Mouse (Mus musculus) megakaryocyte, embryonic 14.5 days (primary cell): ENCODE results near the gene Atr. TPM values are rescaled to one million over a fixed set of nuclear protein-coding genes. Genes with fewer than 3 reads are reported as not detected.

Source experiments
- H3K27me3 ChIP-seq: replicated peaks from 2 replicates; pipeline ENCODE3; 2012; ENCODE audit warnings: inconsistent platforms
- H3K36me3 ChIP-seq: replicated peaks from 2 replicates; pipeline ENCODE3; 2012; ENCODE audit warnings: low read length, inconsistent platforms, mixed read lengths
- H3K4me1 ChIP-seq: 2 replicates; pipeline ENCODE4 v1.6.1; 2012; ENCODE audit warnings: inconsistent platforms
- H3K4me3 ChIP-seq: replicated peaks from 2 replicates; pipeline ENCODE3; 2012; ENCODE audit warnings: moderate library complexity, mild to moderate bottlenecking, inconsistent platforms
- H3K9me3 ChIP-seq: 2 replicates; pipeline ENCODE4 v1.6.1; 2012; ENCODE audit warnings: inconsistent platforms
- FLI1 ChIP-seq: IDR thresholded peaks from 2 replicates; pipeline ENCODE4 v1.6.1; 2012; ENCODE audit warnings: low read length, inconsistent platforms, mixed read lengths
- GATA1 ChIP-seq: IDR thresholded peaks from 3 replicates; pipeline ENCODE4 v1.6.1; 2012; ENCODE audit warnings: mixed read lengths, low read length, inconsistent platforms, borderline replicate concordance
- polyA plus RNA-seq: library from polyadenylated mRNA; stranded (reverse); fragments of >175 nt; gene quantifications from 2 replicates; pipeline ENCODE4 v1.2.3, GENCODE M21; 2012; ENCODE audit warnings: low replicate concordance; ENCODE audit not compliant: insufficient read depth

Atr gene
- 0.63 TPM in 1 of 2 replicates, not detected in the other for polyA plus RNA-seq

DNA sequence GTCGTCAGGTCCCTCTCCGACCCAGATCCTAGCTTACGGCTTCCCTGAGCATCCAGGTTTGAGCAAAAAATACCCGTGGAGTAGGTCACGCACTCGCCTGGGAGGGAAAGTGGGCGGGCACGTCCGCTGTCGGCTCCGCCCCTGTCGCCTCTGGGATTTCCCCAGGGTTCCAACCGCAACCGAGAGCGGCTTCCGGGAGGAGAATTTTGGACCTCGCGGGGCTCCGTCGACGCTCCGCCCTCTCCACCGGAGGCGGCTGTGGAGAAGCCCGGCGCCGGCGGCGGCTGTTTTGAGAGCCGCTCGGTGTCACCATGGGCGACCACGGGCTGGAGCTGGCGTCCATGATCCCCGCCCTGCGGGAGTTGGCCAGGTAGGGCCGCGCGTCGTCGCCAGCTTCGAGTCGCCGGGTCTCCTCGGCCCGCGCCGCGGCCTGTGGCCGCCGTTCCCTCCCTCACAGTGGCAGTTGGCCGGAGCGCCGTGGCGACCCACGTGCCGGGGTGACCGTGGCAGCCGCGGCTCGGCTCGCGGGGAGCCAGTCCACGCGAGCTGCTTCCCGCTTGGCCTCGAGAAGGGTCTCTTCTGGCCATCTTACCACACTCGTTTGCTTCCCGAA is at the start of gene Atr:
TSS of gene Atr (plus strand) at position 184 of the 613 bp plus-strand sequence.
- Histone ChIP-seq H3K27me3 (no peaks in the 10 kb centered on the region), H3K4me3 (peak within 1 kb of the TSS; percentile 95), H3K4me1 (peaks cover 38% of the 10 kb centered on the region), H3K36me3 (peaks cover 15% of the 10 kb centered on the region), H3K9me3 (peaks cover 10% of the 10 kb centered on the region; the same call in 1 of the 2 replicates)
- TF ChIP-seq GATA1 (no peak), FLI1 (no peak)

DNA sequence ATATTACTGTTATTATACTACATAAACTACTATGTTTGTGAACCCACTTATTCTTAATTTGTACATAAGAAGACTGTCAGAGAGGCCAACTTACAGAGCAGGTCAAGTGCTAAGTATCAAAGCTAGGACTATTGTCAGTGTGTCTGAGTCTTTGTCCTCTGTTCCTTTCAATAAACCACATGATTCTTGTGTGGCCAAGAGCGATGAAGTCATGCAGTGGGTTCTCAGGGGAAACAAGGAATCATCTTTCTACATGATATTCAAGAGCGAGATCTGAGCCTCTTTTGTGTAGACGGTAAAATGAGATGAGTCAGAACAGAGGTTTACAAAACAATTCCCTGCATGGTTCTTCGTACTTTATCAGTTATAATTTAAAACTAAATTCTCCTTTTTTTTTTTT is 47.8 kb upstream of the Atr start:
- Histone ChIP-seq H3K27me3 (no peaks in the 10 kb centered on the region), H3K4me1 (peaks cover 87% of the 10 kb centered on the region), H3K36me3 (peaks cover 62% of the 10 kb centered on the region), H3K4me3 (no peak overlapping the region), H3K9me3 (no peaks in the 10 kb centered on the region; the same call in 1 of the 2 replicates)
- no peak for TF ChIP-seq GATA1
- no peak for TF ChIP-seq FLI1

DNA sequence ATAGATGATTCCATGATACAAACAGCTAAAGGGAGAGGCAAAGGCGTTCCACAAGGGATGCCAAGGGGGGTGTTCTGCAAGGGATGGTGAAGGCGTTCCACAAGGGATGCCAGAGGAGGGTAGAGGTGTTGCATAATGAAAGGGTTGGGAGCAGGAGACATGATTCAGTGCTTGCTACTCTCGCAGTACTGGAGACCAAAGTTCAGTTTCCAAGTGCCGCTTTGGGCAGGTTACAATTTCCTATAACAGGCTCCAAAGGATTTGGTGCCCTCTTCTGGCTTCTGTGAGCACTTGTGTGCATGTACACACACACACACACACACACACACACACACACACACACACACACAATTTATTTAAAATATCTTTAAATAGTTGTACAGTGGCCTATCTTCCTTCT is 45.6 kb upstream of the Atr start:
- Histone ChIP-seq H3K27me3 (no peaks in the 10 kb centered on the region), H3K4me3 (peak overlapping the region; percentile 12), H3K4me1 (peaks cover 89% of the 10 kb centered on the region), H3K9me3 (no peaks in the 10 kb centered on the region; the same call in 1 of the 2 replicates), H3K36me3 (peaks cover 65% of the 10 kb centered on the region)
- TF ChIP-seq FLI1 (no peak), GATA1 (no peak)

DNA sequence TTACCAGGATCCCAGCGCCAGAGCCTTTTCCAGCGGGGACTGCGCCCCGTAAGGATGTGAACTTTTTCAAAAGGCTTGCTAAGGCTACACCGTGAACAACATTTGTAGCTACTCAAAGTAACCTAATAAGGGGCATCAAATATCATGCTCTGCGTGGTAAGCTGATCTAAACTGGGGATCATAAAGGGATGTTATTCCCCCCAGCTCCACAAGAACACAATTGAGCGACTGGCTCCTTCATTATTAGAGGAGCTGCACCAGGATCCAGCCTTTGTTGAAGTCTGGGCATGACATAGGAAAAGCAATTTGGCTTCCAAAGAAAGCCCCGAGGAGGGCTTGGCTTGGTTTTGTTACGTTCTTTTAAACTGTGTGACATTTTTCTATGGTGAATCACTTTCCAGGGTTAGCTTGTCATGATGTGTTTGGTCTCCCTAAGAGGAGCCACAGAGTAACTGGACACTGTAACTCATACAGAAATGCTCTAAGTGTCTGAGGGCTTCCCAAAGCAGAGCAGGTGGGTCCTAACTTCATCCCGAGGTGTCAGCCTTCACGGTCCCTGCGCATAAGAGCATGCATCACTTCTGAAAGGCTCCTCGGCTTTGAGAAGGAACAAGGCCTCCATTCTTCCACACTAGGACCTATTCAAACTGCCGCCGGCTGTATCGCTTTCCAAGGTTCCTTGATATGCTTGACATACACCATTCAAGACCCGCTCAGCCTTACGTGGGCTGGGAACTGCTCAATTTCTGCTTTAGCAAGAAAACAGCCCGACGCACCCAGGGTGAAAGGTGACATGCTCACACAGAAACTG is 43.5 kb upstream of the Atr start:
- no peaks in the 10 kb centered on the region for H3K27me3 ChIP-seq
- no peak overlapping the region for H3K4me3 ChIP-seq
- TF ChIP-seq GATA1 (no peak), FLI1 (no peak)
- peaks cover 88% of the 10 kb centered on the region for H3K4me1 ChIP-seq
- H3K36me3 ChIP-seq: peaks cover 75% of the 10 kb centered on the region
- no peaks in the 10 kb centered on the region; the same call in 1 of the 2 replicates for H3K9me3 ChIP-seq

DNA sequence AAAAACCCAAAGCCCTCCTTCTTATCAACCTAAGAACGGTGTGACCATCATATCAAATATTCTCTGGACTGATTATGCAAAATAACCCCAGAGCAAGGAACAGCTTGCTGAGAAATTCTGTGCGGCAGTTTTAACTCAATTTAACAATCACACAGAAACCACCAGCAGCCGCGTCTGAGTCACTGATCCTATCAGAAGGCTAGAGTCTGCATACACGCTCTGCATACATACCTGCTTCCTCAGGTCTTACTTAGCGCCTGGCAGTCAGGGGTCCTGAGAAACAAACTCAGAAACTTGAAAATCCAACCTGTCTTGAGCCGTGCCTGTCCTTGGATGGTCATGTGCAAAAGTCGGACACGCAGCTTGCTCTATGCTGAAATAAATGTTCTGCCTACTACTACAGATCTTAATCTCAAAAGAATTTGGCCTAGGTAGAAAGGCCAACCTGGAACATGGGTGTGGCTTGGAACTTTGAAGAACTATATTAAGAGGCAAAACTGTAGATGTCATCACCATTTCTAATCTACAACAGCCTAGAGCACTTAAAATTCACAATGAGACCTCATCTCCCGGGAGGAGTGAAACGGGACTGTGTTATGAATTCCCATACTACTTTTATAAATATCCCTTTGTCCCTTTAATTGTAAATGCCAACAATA is 42.3 kb upstream of the Atr start:
- Histone ChIP-seq H3K36me3 (peaks cover 80% of the 10 kb centered on the region), H3K4me1 (peaks cover 88% of the 10 kb centered on the region), H3K27me3 (no peaks in the 10 kb centered on the region), H3K9me3 (no peaks in the 10 kb centered on the region; the same call in 1 of the 2 replicates), H3K4me3 (no peak overlapping the region)
- TF ChIP-seq GATA1 (no peak), FLI1 (no peak)

DNA sequence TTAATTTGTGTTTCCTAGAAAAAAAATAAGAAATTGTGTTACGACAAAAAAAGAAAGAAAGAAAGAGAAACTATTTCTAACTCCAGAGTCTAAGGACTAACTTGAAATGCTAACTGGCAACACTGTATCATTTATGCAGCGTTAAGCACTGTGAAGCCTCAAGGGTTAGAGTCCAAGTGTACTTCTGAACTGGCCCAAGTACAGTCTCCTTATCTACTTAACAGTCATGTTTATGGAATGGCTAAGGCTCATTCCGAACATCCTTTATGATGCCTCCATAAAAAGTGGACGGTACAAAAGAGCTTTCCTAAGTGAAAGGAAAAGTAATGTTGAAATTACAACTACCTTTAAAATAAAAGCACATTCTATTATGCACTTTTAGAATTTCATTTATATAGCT is 41.7 kb upstream of the Atr start:
- H3K27me3 ChIP-seq: no peaks in the 10 kb centered on the region
- TF ChIP-seq FLI1 (no peak), GATA1 (no peak)
- peaks cover 81% of the 10 kb centered on the region for H3K36me3 ChIP-seq
- H3K4me3 ChIP-seq: no peak overlapping the region
- no peaks in the 10 kb centered on the region; the same call in 1 of the 2 replicates for H3K9me3 ChIP-seq
- peaks cover 86% of the 10 kb centered on the region for H3K4me1 ChIP-seq

DNA sequence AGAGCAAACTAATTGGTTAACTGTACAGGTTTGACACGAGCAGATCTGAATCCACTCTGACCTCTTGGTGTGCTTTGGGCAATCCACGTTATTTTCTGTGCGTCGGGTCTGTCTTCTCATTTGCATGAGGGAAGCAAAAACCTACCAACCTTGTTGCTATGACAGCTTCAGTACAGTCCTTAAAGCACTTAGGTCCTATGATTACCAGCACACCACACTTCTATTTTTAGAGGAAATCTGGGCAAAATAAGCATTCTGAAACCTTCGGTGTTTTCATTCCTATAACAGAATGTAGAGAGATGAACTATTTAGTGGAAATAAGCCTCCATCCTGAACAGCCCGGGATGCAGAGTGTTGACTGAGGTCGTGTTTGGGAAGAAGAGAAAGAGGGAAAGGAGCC is 34.9 kb upstream of the Atr start:
- Histone ChIP-seq H3K4me1 (peaks cover 90% of the 10 kb centered on the region), H3K27me3 (no peaks in the 10 kb centered on the region), H3K36me3 (peaks cover 73% of the 10 kb centered on the region), H3K9me3 (no peaks in the 10 kb centered on the region), H3K4me3 (no peak overlapping the region)
- TF ChIP-seq FLI1 (no peak), GATA1 (no peak)

DNA sequence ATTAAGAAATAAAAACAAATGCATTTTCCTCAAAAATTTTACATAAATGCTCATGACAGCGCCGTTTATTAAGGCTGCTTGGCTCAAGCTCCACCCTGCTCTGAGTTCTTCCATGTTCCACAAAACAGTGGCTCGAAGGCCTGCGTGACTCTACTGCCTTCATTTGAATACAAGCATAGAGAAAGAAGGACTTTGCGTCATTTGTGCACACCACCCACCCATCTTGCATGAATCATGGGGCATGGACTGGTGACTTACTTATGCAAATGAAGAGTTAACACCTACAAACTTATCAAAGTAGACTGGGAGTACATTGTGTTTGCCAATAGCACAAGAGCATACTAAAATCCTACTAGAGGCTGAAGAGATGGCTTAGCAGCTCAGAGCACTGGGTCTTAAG is 29.8 kb upstream of the Atr start:
- no peak for TF ChIP-seq FLI1
- TF ChIP-seq GATA1: no peak
- Histone ChIP-seq H3K4me3 (peak overlapping the region; percentile 31), H3K27me3 (no peaks in the 10 kb centered on the region), H3K9me3 (no peaks in the 10 kb centered on the region), H3K36me3 (peaks cover 55% of the 10 kb centered on the region), H3K4me1 (peaks cover 79% of the 10 kb centered on the region)

DNA sequence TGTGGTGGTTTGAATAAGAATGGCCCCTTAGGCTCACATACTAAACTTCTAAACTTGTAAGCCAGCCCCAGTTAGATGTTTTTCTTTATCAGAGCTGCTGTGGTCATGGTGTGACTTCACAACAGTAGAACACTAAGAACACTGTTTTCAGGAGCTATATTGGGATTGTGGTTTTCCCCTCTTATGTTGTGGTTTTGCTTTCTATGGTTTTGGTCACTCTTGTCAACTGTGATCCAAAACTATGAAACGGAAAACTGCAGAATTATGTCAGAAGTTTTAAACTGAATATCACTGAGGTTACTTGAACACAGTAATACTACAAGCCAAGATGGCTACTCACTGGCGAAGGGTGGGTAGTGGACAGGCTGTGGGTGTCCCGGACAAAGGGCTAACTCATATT is 24.6 kb upstream of the Atr start:
- peak overlapping the region; percentile 88 for H3K4me3 ChIP-seq
- peaks cover 84% of the 10 kb centered on the region for H3K4me1 ChIP-seq
- peaks cover 59% of the 10 kb centered on the region for H3K36me3 ChIP-seq
- H3K9me3 ChIP-seq: no peaks in the 10 kb centered on the region
- TF ChIP-seq FLI1: 0 out of 2 replicates have a peak, but pooled peaks have one; percentile 9
- peak; percentile 93 for TF ChIP-seq GATA1
- H3K27me3 ChIP-seq: no peaks in the 10 kb centered on the region
